Mouse (Mus musculus): ENCODE results near the gene Brd3os. TPM values are rescaled to one million over a fixed set of nuclear protein-coding genes. Genes with fewer than 3 reads are reported as not detected.
A peak's percentile ranks its signal among the peaks of the same experiment; 100 is the strongest.

The Brd3os gene
- polyA plus RNA-seq (2015; fragmentation: Nextera tagmentation; extraction: Ambion mirVana) = 13.1 and 13.7 TPM in 2 replicates

DNA sequence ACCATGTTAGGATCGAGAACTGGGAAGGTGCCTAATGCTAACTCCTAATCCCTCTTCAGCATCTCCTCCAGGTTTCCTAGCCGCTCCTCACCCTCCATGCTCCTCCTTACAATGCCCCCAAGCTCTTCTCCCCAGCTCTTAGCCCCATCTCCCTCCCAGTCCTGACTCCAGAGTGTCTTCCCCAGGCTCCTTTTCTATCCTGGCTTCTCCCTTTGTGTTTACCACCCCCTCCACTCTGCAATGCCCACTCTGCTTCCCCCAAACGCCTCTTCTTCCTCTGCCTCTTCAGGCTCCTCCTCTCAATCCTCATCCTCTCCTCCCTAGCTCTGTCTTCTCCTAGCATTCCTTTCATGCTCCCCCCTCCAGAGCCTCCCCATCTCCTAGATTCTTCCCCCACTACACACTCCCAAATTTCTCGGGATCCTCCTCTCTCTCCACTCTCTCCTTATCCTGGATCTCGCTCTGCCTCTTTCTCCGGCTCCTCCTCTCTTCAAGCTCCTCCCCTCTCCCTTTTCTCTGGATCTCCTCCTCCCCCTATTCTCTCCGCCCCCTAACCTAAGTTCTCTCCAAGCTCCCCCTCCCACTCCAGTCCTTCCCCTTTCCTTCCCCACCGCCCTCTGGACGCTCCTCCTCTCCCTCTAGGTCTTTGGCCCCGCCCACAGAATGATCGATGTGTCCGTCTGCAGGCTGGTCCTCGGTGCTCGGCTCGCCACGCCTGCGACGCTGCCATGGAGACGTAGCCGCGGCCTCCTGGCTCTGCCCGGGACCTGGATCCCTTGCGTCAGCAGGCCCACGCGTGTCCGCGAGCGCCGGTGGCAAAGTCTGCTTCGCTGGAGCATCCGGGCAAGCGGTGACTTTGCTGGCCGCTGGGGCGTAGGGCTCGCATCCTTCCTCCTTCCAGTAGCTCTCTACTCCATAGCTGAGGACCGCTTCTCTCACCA lies at the start of gene Brd3os:
Gene Brd3os (plus strand): TSS at position 558 of the 941 bp plus-strand sequence.
- peak within 1 kb of the TSS; percentile 78 for H3K27ac ChIP-seq (ENCODE audit: low read length)
- 1% methylated on average over 34 of the region's 36 CpGs for WGBS

DNA sequence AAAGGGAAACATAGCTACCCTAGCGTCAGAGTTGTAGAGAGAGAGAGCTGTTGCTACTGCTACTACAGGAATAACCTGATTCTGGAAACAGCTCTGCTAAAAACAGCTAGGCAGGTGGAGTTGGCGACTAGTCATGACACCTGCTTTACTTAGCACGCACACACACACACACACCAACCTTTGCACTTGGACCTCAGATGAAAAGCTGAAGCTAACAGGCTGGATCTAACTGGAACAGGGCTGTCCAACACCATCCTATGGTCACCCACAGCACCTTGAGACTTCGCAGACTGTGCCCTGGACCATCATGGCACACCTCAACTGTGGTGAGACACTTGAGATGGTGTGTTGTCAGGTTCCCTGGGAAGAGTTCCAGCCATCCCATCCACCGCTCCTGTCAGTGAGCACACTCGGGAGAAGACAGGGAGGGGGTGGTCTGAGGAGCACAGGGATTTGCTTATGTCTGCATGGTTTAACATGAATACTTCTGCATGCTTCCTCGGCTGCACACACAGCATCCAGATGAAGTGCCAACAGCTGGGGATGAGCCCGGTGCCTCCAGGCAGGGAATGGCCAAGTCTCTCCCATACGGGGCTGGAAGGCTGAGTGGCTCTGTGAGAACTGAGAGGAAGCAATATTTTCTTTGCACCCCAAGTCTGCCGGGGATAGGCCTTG lies 47.8 kb upstream of the Brd3os start:
- H3K9ac ChIP-seq (replicated peaks; ENCODE audit: low read length) = no peak overlapping the region
- no peak overlapping the region for H3K4me2 ChIP-seq (replicated peaks; ENCODE audit: low read depth, low read length)
- peaks cover 37% of the 10 kb centered on the region for H3K4me1 ChIP-seq (ENCODE audit: insufficient read depth, low read length)
- 80% methylated on average over 10 of the region's 10 CpGs for WGBS
- H3K36me3 ChIP-seq (ENCODE audit: insufficient read depth, low read length) = peaks cover 3% of the 10 kb centered on the region; the same call in 1 of the 2 replicates
- H3K4me3 ChIP-seq (ENCODE audit: low read length) = no peak overlapping the region
- no peaks in the 10 kb centered on the region for H3K27me3 ChIP-seq (ENCODE audit: insufficient read depth, low read length)
- peaks cover 7% of the 10 kb centered on the region for H3K9me3 ChIP-seq (ENCODE audit: low read length)
- H3K27ac ChIP-seq (ENCODE audit: low read length) = no peak overlapping the region
- no peak for ATAC-seq (ENCODE audit: low FRiP score, low TSS enrichment)

More for the DNA sequence above, at the start of gene Brd3os:
- H3K36me3 ChIP-seq (ENCODE audit: insufficient read depth, low read length) = peaks cover 25% of the 10 kb centered on the region
- no peaks in the 10 kb centered on the region for H3K9me3 ChIP-seq (ENCODE audit: low read length)
- H3K4me3 ChIP-seq (ENCODE audit: low read length) = peak within 1 kb of the TSS; percentile 65
- H3K4me1 ChIP-seq (ENCODE audit: insufficient read depth, low read length) = peaks cover 6% of the 10 kb centered on the region
- H3K4me2 ChIP-seq (replicated peaks; ENCODE audit: low read depth, low read length) = peak within 1 kb of the TSS; percentile 77
- H3K9ac ChIP-seq (replicated peaks; ENCODE audit: low read length) = peak within 1 kb of the TSS; percentile 79
- peak; percentile 88 for ATAC-seq (ENCODE audit: low FRiP score, low TSS enrichment)
- H3K27me3 ChIP-seq (ENCODE audit: insufficient read depth, low read length) = no peaks in the 10 kb centered on the region

GRCm38 (mm10) chr2:27396656-27397440 lies 45.3 kb upstream of the Brd3os start:
- WGBS = 66% methylated on average over 17 of the region's 17 CpGs
- H3K9me3 ChIP-seq (ENCODE audit: low read length) = peaks cover 10% of the 10 kb centered on the region
- H3K27me3 ChIP-seq (ENCODE audit: insufficient read depth, low read length) = no peaks in the 10 kb centered on the region
- H3K4me3 ChIP-seq (ENCODE audit: low read length) = no peak overlapping the region
- H3K4me1 ChIP-seq (ENCODE audit: insufficient read depth, low read length) = peaks cover 13% of the 10 kb centered on the region
- H3K27ac ChIP-seq (ENCODE audit: low read length) = no peak overlapping the region
- no peak for ATAC-seq (ENCODE audit: low FRiP score, low TSS enrichment)
- H3K36me3 ChIP-seq (ENCODE audit: insufficient read depth, low read length) = peaks cover 9% of the 10 kb centered on the region; the same call in 1 of the 2 replicates
- H3K9ac ChIP-seq (replicated peaks; ENCODE audit: low read length) = no peak overlapping the region
- no peak overlapping the region for H3K4me2 ChIP-seq (replicated peaks; ENCODE audit: low read depth, low read length)

GRCm38 (mm10) chr2:27400083-27400482 lies 42.0 kb upstream of the Brd3os start:
- H3K4me2 ChIP-seq (replicated peaks; ENCODE audit: low read depth, low read length) = no peak overlapping the region
- H3K4me1 ChIP-seq (ENCODE audit: insufficient read depth, low read length) = peaks cover 17% of the 10 kb centered on the region
- H3K9me3 ChIP-seq (ENCODE audit: low read length) = peaks cover 10% of the 10 kb centered on the region
- H3K36me3 ChIP-seq (ENCODE audit: insufficient read depth, low read length) = peaks cover 9% of the 10 kb centered on the region; the same call in 1 of the 2 replicates
- H3K4me3 ChIP-seq (ENCODE audit: low read length) = no peak overlapping the region
- WGBS = 100% methylated on average over 2 of the region's 2 CpGs
- H3K27me3 ChIP-seq (ENCODE audit: insufficient read depth, low read length) = no peaks in the 10 kb centered on the region
- no peak for ATAC-seq (ENCODE audit: low FRiP score, low TSS enrichment)
- H3K9ac ChIP-seq (replicated peaks; ENCODE audit: low read length) = no peak overlapping the region
- no peak overlapping the region for H3K27ac ChIP-seq (ENCODE audit: low read length)

DNA sequence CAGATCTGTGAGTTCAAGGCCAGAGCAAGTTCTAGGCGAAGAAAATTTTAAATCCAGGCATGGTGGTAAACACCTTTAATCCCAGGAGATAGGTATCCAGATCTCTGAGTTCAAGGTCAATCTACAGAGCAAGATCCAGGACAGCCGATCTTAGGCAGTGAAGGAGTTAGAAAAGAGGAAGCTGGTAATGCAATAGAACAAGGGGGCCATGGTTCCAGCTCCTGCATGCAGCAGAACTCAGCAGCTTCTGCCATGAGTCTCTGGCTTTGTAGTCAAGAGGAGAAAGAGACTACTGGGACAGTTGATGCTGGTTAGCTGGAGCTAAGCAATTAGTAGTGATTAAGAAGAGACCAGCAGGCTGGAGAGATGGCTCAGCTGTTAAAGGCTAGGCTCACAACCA lies 40.6 kb upstream of the Brd3os start:
- no peak overlapping the region for H3K4me3 ChIP-seq (ENCODE audit: low read length)
- no peaks in the 10 kb centered on the region for H3K27me3 ChIP-seq (ENCODE audit: insufficient read depth, low read length)
- H3K9ac ChIP-seq (replicated peaks; ENCODE audit: low read length) = no peak overlapping the region
- peaks cover 9% of the 10 kb centered on the region; the same call in 1 of the 2 replicates for H3K36me3 ChIP-seq (ENCODE audit: insufficient read depth, low read length)
- no peak overlapping the region for H3K4me2 ChIP-seq (replicated peaks; ENCODE audit: low read depth, low read length)
- no peak overlapping the region for H3K27ac ChIP-seq (ENCODE audit: low read length)
- WGBS = 85% methylated on average over 2 of the region's 2 CpGs
- ATAC-seq (ENCODE audit: low FRiP score, low TSS enrichment) = no peak
- peaks cover 25% of the 10 kb centered on the region for H3K4me1 ChIP-seq (ENCODE audit: insufficient read depth, low read length)
- peaks cover 10% of the 10 kb centered on the region for H3K9me3 ChIP-seq (ENCODE audit: low read length)

DNA sequence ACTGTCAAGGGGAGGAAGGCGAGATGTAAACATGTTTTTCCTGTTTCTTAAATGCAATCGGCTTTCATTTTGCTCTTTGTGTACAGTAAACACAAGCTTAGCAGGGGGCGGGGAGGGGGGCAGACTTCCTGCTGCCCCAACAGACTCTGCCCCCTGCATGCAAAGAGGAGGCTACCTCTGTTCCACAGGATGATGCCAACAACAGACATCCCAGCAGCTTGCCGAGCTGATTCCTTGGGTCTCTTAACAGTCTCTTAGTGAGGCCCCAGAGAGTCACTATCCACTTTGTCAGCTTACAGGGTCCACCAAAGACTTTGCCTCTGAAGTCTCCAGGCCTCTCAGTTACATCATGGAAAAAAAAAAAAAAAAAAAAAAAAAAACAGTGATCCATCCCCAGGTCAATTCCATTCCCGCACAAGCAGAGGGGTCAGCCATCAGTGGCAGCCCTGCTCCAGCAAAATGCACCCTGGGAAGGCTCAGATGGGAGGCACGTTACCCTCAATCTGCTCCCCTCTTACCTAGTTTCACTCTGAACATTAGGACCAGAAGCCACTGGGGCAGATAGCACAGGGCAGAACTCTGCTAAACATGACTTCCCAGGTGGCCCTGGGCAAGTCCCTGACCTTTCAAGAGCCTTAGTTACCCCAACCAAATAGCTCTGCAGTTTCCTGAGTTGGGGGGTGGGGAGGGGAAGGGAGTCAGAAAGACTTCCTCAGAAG lies 37.6 kb upstream of the Brd3os start:
- Histone ChIP-seq H3K9ac (replicated peaks; ENCODE audit: low read length) (no peak overlapping the region), H3K27ac (ENCODE audit: low read length) (peak overlapping the region; percentile 15; the same call in 1 of the 2 replicates), H3K4me2 (replicated peaks; ENCODE audit: low read depth, low read length) (no peak overlapping the region), H3K27me3 (ENCODE audit: insufficient read depth, low read length) (no peaks in the 10 kb centered on the region), H3K4me1 (ENCODE audit: insufficient read depth, low read length) (peaks cover 35% of the 10 kb centered on the region), H3K36me3 (ENCODE audit: insufficient read depth, low read length) (peaks cover 4% of the 10 kb centered on the region; the same call in 1 of the 2 replicates), H3K4me3 (ENCODE audit: low read length) (no peak overlapping the region), H3K9me3 (ENCODE audit: low read length) (peaks cover 1% of the 10 kb centered on the region; the same call in 1 of the 2 replicates)
- no peak for ATAC-seq (ENCODE audit: low FRiP score, low TSS enrichment)
- 51% methylated on average over 6 of the region's 6 CpGs for WGBS

DNA sequence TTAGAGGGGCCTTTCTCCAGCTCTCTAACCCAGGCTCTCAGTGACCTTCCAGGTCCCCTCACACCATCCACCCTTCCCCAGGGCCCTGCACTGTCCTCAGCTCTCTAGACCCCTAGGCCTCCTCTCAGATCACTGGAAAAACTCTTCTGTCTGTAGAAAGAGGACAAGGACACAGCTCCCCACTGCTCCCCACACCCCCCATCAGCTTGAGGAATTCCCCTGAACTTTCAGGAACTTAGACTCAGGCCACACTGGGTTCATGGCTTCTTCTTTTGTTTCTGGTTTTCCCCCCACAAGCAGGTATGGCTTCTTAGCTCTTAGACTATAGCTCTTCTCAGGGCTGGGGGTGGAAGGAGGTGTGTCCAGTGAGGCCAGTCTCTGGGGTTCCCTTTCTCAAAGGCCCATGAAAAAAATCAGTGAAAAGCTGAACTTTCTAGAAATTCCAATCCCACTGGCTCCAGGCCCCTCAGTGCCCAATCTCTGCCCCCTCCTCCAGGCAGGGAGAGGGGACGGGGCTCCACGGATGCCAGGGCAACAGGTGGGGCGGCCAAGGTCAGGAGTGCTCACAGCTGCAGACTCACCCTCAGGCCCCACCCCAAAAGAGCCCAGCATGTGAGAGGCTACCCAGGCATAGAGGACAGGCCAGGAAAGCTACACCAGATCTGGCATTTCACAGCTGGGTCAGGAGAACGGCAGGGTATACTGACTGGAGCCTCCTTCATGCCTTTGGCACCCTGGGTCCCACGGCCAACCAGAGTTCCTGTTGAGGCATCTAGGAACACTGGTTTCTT lies 36.8 kb upstream of the Brd3os start:
- Histone ChIP-seq H3K27me3 (ENCODE audit: insufficient read depth, low read length) (no peaks in the 10 kb centered on the region), H3K9me3 (ENCODE audit: low read length) (no peaks in the 10 kb centered on the region), H3K36me3 (ENCODE audit: insufficient read depth, low read length) (no peaks in the 10 kb centered on the region), H3K27ac (ENCODE audit: low read length) (peak overlapping the region; percentile 15; the same call in 1 of the 2 replicates), H3K4me1 (ENCODE audit: insufficient read depth, low read length) (peaks cover 35% of the 10 kb centered on the region), H3K4me2 (replicated peaks; ENCODE audit: low read depth, low read length) (no peak overlapping the region), H3K9ac (replicated peaks; ENCODE audit: low read length) (peak overlapping the region; percentile 41), H3K4me3 (ENCODE audit: low read length) (no peak overlapping the region)
- no peak for ATAC-seq (ENCODE audit: low FRiP score, low TSS enrichment)
- 47% methylated on average over 5 of the region's 5 CpGs for WGBS

- Histone ChIP-seq H3K27ac (ENCODE audit: low read length) (no peak overlapping the region), H3K4me2 (replicated peaks; ENCODE audit: low read depth, low read length) (no peak overlapping the region), H3K36me3 (ENCODE audit: insufficient read depth, low read length) (no peaks in the 10 kb centered on the region), H3K4me1 (ENCODE audit: insufficient read depth, low read length) (peaks cover 50% of the 10 kb centered on the region), H3K9me3 (ENCODE audit: low read length) (no peaks in the 10 kb centered on the region), H3K4me3 (ENCODE audit: low read length) (no peak overlapping the region), H3K9ac (replicated peaks; ENCODE audit: low read length) (no peak overlapping the region), H3K27me3 (ENCODE audit: insufficient read depth, low read length) (no peaks in the 10 kb centered on the region)
- ATAC-seq (ENCODE audit: low FRiP score, low TSS enrichment) = no peak
- 62% methylated on average over 5 of the region's 5 CpGs for WGBS
Observed at GRCm38 (mm10) chr2:27406928-27407327, 35.2 kb upstream of the Brd3os start.

Data from kidney, embryonic 16.5 days (tissue).